Mouse (Mus musculus) urinary bladder, postnatal 14 days (tissue): Measurements from ENCODE around the gene Lnx1.
A peak's percentile ranks its signal among the peaks of the same experiment; 100 is the strongest.

Experiments used
- DNase-seq: peaks from one replicate; pipeline ENCODE4 v3.0.0; 2021; ENCODE audit warnings: low spot score

The Lnx1 gene

DNA sequence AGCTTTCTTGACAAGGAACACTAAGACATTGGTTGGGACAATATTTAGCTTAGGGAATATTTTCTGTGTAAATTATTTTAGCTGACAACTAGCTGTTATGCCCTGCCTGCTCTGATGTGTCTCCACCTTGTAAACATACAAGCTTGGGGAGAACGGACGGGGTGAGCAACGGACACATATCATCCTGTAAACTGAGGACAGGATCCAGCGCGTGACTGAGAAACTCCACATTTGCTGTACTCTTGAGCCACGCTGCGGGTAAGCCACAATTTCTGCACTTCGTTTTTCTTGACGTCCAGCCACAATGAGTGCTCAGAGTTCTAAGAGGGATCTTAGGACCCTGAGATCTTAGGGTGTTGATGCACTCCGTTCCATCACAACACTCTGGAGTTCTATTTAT, 48.9 kb downstream of the Lnx1 start:
- DNase-seq: no peak

DNA sequence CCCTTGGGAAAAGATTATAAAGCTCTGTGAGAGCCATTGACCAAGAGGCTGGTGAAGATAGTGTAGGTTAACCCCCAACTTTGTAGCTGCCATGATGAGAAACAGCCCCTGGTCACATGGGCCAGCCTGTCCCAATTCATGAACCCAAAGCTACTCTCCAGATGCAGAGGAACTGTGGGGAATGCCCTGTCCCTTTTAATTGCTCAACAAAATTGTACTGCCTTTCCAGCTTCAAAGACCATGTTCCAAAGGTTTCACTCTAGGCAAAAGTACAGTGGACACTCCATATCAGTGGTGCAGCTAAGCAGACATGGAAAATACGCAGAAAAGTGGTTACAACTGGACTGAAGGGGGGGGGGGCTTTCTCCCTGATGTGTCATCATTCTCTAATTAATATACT, 53.6 kb downstream of the Lnx1 start:
- DNase-seq: no peak

DNA sequence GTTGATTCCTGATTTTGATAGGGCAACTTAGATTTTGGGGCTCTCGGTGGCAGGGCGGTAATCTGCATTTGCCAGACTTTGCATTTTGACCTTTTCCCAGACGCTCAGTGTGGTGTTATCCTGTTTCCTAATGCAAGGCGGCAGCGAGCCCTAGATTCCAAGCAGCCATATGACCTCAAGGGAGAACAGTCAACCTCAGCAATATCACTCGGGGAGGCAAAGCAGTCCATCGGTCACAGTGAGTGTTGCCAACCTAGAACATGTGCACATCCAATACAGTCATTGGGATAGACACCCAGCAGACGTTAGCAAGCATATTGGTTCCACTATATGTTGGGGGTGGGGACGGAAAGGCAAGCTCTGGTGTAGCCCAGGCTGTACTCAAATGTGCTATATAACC, 54.5 kb downstream of the Lnx1 start:
- DNase-seq: no peak

DNA sequence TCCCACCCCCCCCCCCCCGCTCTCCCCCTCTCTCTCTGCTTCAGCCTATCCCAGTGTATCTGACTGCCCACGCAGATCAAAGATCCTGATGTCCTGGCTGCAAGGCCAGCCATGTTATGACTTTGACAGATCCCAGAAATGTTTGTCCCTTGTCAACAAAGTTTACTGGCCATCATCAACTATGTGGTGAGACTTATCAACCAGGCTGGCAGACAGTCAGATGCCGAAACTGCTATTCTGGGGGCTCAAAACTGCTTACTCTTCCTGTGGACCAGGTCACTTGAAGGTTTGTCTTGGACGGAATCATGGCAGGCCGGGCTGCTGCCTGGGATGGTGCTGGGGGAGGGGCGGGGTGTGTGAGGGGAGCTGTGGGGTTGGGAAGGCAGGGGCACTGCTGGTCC, 55.1 kb downstream of the Lnx1 start:
- DNase-seq: no peak

DNA sequence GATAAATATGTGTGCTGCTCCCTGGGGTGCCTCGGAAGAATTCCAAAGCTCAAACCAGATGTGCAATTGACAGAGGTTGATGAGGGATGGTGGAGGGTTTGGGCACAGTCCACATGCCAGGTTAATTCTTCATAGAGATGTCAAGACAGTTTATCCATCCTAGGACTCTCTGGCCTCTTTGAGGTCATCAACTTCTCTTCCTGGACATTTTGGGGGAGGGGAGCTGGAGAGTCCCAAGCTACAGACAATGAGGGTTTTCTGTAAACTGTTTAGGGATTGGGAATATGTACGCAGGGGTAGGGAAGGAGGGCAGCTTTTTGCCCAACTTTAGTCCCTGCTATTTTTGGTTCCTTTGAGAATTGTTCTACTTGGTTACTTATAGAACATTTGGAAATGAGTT, 60.4 kb downstream of the Lnx1 start:
- no peak for DNase-seq

- no peak for DNase-seq
Observed at GRCm38 (mm10) chr5:74641000-74641399, 61.7 kb downstream of the Lnx1 start.

DNA sequence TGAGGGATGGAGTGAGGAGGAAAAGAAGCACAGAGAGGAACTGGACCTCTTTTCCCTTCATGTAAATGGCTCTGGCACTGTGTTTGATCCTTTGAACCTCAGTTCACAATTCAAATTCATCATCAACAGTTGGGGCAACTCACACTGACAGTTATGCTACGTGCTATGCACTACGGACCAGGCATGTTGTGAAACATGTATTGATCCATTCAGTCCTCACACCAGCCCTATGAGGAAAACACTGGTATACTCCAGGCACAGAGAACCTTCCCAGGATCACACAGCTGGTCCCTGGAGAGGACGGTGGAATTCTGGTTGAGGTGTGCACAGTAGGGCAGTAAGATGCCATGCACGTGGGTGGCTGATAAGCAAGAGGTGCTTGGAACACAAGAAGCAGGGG, 62.2 kb downstream of the Lnx1 start:
- DNase-seq: no peak

DNA sequence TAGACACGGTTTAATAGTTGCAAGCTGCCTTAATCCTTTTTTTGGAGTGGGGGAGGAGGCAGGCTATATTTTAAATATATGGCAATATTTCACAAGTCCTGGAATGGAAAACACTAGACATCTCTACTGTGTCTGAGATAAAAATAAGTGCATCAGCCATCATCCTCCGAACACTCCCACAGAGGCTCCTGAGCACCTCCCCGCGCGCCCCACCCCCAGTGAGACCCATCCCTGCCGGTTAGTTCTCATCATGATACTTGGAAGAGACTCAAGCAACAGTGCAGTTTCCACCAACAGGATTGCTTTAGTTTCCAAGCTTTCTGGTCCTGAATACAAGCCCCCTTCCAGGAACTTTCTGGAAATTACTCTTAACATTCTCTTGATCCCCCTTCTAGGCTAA, 63.2 kb downstream of the Lnx1 start:
- DNase-seq: no peak

DNA sequence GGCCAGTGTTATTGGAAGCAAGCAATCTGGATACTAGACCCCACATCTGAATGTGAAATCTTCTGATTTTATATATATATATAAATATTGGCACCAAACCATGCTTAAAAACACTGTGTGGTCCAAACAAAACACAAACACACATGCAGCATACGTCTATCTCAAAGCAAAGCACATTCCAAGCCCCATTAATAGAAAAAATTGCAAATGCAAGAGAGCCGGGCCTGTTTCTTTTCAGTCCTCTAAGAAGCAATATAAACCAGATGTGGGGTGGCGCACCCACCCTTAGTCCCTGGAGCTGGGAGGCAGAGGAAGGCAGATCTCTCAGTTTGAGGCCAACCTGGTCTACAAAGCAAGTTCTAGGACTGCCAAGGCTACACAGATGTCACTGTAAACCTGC, 68.3 kb downstream of the Lnx1 start:
- no peak for DNase-seq

- DNase-seq: no peak
Observed at GRCm38 (mm10) chr5:74633453-74633852, 69.3 kb downstream of the Lnx1 start.

DNA sequence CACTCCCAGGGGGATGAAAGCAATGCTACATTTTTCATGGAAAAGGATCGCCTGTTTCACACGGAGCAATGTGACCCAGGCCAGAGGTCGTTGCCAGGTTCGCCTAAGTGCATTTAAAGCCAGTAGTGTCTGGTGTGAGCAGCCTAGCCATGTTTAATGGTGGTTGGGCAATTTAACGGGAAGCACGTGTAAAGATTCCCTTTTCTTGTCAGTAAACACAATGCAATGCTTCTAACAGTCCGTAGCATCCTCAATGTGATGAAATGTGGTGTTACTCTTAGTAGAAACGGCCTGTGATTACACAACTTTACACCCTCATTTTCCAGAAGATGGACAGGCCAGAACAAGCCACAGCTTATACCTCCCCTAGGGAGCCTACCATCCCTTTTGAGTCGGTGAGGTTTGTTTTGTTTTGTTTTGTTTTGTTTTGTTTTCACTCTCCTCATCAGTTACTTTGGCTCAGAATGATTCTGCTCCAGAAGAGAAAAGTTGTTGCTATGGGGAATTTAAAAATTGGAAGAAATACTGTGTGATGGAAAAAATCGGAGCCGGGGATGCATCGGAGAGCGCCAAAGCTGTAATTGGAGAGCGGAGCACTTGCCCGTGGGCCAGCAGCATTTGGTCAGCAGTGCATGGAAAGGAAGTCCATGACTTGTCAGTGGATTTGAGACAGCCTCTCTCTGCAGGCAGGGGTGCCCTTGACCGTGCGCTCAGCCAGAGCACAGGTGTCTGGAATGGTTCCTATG, 70.2 kb downstream of the Lnx1 start:
- DNase-seq: no peak

- no peak for DNase-seq
Observed at GRCm38 (mm10) chr5:74628001-74628400, 74.7 kb downstream of the Lnx1 start.

GRCm38 (mm10) chr5:74624385-74624784, 78.3 kb downstream of the Lnx1 start:
- no peak for DNase-seq

- DNase-seq: no peak
Observed at GRCm38 (mm10) chr5:74623316-74624000, 79.3 kb downstream of the Lnx1 start.

- no peak for DNase-seq
Observed at GRCm38 (mm10) chr5:74621691-74622470, 80.8 kb downstream of the Lnx1 start.

DNA sequence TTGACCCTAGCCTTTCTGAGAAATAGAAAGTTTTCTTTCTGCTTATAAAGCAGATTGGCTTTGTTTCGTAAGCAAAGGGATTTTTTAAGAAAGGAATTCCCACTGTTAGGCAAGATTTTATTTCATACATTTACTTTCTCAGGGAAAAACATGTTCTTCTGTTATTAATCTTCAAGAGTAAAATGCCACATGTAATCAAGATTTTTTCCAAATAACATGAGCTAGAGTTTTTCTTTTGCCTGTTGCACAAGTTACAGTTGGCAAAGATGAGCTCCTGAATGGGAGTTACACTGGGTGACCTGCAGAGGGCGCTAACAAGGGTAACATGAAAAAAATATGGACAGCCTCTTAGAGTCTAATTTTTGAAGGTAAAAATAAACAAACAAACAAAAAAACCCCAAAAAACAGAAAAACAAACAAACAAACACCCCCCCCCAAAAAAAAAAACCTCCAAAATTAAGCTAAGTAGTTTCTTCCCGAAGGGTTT, 84.1 kb downstream of the Lnx1 start:
- peak; percentile 33 for DNase-seq

GRCm38 (mm10) chr5:74617816-74618572, 84.7 kb downstream of the Lnx1 start:
- DNase-seq: no peak

DNA sequence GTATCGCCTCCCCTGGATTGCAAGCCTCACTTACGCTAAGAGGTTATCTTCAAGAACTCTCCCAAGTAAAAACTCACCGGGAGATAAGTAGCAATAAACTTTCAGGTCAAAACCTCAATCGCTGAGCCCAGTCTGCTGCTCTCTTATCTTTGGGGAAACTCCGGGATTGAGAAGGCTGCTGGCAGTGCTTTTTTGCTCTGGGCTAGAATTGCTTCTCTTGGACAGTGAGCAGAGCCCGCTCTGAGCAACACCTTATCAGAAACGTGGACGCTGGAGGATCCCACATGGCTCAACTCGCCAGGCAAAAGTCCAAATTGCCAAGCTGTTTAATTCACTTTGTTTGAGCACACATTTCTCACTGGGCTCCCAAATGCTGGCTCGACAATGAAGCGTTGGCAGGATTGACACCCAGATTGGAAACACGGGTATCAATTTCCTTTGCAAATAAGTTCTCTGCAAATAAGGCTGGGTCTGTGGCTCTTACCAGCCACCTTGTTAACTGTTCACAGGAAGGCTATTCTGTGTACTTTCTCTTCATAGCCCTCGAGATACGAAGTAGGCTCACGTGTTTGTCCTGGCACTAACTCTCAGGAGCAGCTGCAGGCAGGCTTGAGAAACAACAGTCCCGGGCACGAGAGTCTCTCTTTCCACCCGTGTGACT, 89.1 kb downstream of the Lnx1 start:
- DNase-seq: no peak

DNA sequence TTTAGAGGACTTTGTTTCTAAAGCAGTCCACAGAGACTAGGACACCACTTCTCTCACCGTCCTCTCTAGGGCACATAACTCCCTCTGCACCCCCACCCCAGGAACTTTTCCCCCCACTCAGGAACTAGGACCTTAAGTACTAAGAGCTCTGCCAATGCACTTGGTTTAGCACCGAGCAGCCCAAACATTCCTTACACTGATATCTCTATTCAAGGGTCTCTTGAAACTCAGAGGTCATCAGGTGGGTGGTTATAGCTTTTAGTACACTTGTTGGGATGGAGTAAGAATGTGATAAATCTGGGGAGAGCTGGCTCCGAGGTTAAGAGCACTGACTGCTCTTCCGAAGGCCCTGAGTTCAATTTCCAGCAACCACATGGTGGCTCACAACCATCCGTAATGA, 90.0 kb downstream of the Lnx1 start:
- DNase-seq: no peak

GRCm38 (mm10) chr5:74610511-74610910, 92.2 kb downstream of the Lnx1 start:
- no peak for DNase-seq

- no peak for DNase-seq
Observed at GRCm38 (mm10) chr5:74606213-74606612, 96.5 kb downstream of the Lnx1 start.

DNA sequence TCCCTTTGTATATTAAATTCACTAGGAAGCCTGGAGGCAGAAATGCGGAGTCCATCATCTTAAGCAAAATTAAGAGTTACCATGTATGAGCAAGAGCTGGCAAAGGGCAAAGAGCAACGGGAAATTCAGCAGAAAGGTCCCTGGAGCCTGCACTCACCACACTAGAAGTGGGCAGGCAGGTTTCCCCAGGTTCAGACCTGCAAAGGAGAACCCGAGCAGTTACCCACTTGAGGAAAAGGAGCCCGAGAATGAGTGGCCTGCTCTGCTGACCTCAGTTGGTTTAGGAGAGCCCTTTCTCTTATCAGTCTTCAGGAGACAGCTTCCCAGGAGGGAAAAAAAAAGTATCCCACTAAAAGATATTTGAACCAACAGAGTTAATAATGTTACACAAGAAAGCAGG, 99.4 kb downstream of the Lnx1 start:
- no peak for DNase-seq
